Mouse (Mus musculus): ENCODE data around the gene Slc30a5.

DNA sequence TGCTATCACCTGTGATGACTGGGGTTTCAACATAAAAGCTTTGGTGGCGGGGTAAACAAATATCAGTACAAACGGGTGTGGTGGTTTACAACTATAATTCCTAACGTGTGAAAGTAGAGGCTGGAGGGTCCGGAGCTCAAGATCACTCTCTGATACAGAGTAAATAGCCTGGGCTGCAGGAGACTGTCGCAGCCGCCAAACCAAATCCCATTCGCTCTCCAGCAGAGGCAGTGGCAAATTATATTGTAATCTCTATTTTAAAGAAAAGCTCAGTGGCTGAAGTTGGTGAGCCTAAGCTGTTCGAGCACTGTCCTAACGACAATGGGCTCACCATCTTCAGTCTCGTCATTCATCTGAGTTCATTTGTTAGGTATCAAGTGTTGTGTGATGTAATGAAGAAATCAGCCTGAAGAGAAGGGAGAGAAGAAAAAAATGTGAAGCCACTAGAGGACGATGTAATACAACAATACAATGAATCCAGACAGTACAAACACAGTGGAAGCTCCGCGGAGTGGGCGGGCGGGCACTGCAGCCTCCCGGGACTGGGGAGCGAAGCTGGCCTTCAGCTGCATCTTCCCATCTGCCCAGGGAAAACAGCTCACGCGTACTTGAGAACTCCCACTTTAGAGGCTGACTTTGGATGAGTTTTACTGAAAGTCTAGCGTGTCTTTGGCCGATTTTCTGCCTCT is 13.8 kb upstream of the Slc30a5 start:
- TF ChIP-seq CTCF (IDR thresholded peaks at IDR 0.05; ENCODE audit: low read depth, low read length), result no peak
- TF ChIP-seq POLR2A (IDR thresholded peaks at IDR 0.05; ENCODE audit: borderline replicate concordance, low read depth, low read length), result no peak

Measured in bone marrow macrophage, adult 2 months (primary cell).